Mouse (Mus musculus): ENCODE data around the gene Btbd17. TPM values are rescaled to one million over a fixed set of nuclear protein-coding genes. Genes with fewer than 3 reads are reported as not detected.

Btbd17 gene
- polyA plus RNA-seq, 1 experiment = not detected

- no peak overlapping the region for H3K4me3 ChIP-seq (ENCODE audit: insufficient read depth, low read length)
- H3K27ac ChIP-seq (ENCODE audit: insufficient read depth, low read depth, low read length) = peak overlapping the region; percentile 42
- TF ChIP-seq POLR2A (IDR thresholded peaks at IDR 0.05; ENCODE audit: borderline replicate concordance, low read depth, low read length) (no peak), CTCF (IDR thresholded peaks at IDR 0.05; ENCODE audit: low read depth, low read length) (no peak)
- peaks cover 30% of the 10 kb centered on the region for H3K4me1 ChIP-seq (ENCODE audit: control insufficient read depth, insufficient read depth, low read length)
These were observed 25.6 kb upstream of the Btbd17 start for GRCm38 (mm10) chr11:114821325-114821724.

GRCm38 (mm10) chr11:114820444-114820843 lies 24.7 kb upstream of the Btbd17 start:
- Histone ChIP-seq H3K4me3 (ENCODE audit: insufficient read depth, low read length) (no peak overlapping the region), H3K4me1 (ENCODE audit: control insufficient read depth, insufficient read depth, low read length) (peaks cover 29% of the 10 kb centered on the region)
- TF ChIP-seq POLR2A (IDR thresholded peaks at IDR 0.05; ENCODE audit: borderline replicate concordance, low read depth, low read length) = no peak
- TF ChIP-seq CTCF (IDR thresholded peaks at IDR 0.05; ENCODE audit: low read depth, low read length) = no peak

GRCm38 (mm10) chr11:114819110-114819509 lies 23.4 kb upstream of the Btbd17 start:
- H3K4me3 ChIP-seq (ENCODE audit: insufficient read depth, low read length) = no peak overlapping the region
- no peak overlapping the region for H3K27ac ChIP-seq (ENCODE audit: insufficient read depth, low read depth, low read length)
- peaks cover 29% of the 10 kb centered on the region for H3K4me1 ChIP-seq (ENCODE audit: control insufficient read depth, insufficient read depth, low read length)
- TF ChIP-seq CTCF (IDR thresholded peaks at IDR 0.05; ENCODE audit: low read depth, low read length) = no peak
- TF ChIP-seq POLR2A (IDR thresholded peaks at IDR 0.05; ENCODE audit: borderline replicate concordance, low read depth, low read length) = no peak

More at GRCm38 (mm10) chr11:114820444-114820843, 24.7 kb upstream of the Btbd17 start:
- no peak overlapping the region for H3K27ac ChIP-seq (ENCODE audit: insufficient read depth, low read depth, low read length)

GRCm38 (mm10) chr11:114818185-114818584 lies 22.4 kb upstream of the Btbd17 start:
- TF ChIP-seq POLR2A (IDR thresholded peaks at IDR 0.05; ENCODE audit: borderline replicate concordance, low read depth, low read length) (0 out of 2 replicates have a peak, but pooled peaks have one; percentile 11), CTCF (IDR thresholded peaks at IDR 0.05; ENCODE audit: low read depth, low read length) (no peak)
- peaks cover 29% of the 10 kb centered on the region for H3K4me1 ChIP-seq (ENCODE audit: control insufficient read depth, insufficient read depth, low read length)
- H3K4me3 ChIP-seq (ENCODE audit: insufficient read depth, low read length) = no peak overlapping the region
- peak overlapping the region; percentile 45 for H3K27ac ChIP-seq (ENCODE audit: insufficient read depth, low read depth, low read length)

- H3K27ac ChIP-seq (ENCODE audit: insufficient read depth, low read depth, low read length) = no peak overlapping the region
- no peak overlapping the region for H3K4me3 ChIP-seq (ENCODE audit: insufficient read depth, low read length)
- H3K4me1 ChIP-seq (ENCODE audit: control insufficient read depth, insufficient read depth, low read length) = peaks cover 34% of the 10 kb centered on the region
- TF ChIP-seq POLR2A (IDR thresholded peaks at IDR 0.05; ENCODE audit: borderline replicate concordance, low read depth, low read length) (no peak), CTCF (IDR thresholded peaks at IDR 0.05; ENCODE audit: low read depth, low read length) (no peak)
These were observed 21.2 kb upstream of the Btbd17 start for GRCm38 (mm10) chr11:114816934-114817333.

- Histone ChIP-seq H3K4me3 (ENCODE audit: insufficient read depth, low read length) (no peak overlapping the region), H3K4me1 (ENCODE audit: control insufficient read depth, insufficient read depth, low read length) (peaks cover 26% of the 10 kb centered on the region), H3K27ac (ENCODE audit: insufficient read depth, low read depth, low read length) (no peak overlapping the region)
- TF ChIP-seq CTCF (IDR thresholded peaks at IDR 0.05; ENCODE audit: low read depth, low read length) = no peak
- TF ChIP-seq POLR2A (IDR thresholded peaks at IDR 0.05; ENCODE audit: borderline replicate concordance, low read depth, low read length) = no peak
These were observed 19.3 kb upstream of the Btbd17 start for GRCm38 (mm10) chr11:114814873-114815592.

- no peak overlapping the region for H3K4me3 ChIP-seq (ENCODE audit: insufficient read depth, low read length)
- peaks cover 12% of the 10 kb centered on the region for H3K4me1 ChIP-seq (ENCODE audit: control insufficient read depth, insufficient read depth, low read length)
- no peak overlapping the region for H3K27ac ChIP-seq (ENCODE audit: insufficient read depth, low read depth, low read length)
- peak; percentile 82 for TF ChIP-seq CTCF (IDR thresholded peaks at IDR 0.05; ENCODE audit: low read depth, low read length)
- no peak for TF ChIP-seq POLR2A (IDR thresholded peaks at IDR 0.05; ENCODE audit: borderline replicate concordance, low read depth, low read length)
These were observed 17.0 kb upstream of the Btbd17 start for GRCm38 (mm10) chr11:114812731-114813240.

- TF ChIP-seq POLR2A (IDR thresholded peaks at IDR 0.05; ENCODE audit: borderline replicate concordance, low read depth, low read length) (no peak), CTCF (IDR thresholded peaks at IDR 0.05; ENCODE audit: low read depth, low read length) (no peak)
- H3K4me1 ChIP-seq (ENCODE audit: control insufficient read depth, insufficient read depth, low read length) = peaks cover 6% of the 10 kb centered on the region; the same call in 1 of the 2 replicates
- H3K27ac ChIP-seq (ENCODE audit: insufficient read depth, low read depth, low read length) = no peak overlapping the region
- no peak overlapping the region for H3K4me3 ChIP-seq (ENCODE audit: insufficient read depth, low read length)
These were observed 14.6 kb upstream of the Btbd17 start for GRCm38 (mm10) chr11:114810344-114810743.

GRCm38 (mm10) chr11:114809371-114809770 lies 13.6 kb upstream of the Btbd17 start:
- no peak overlapping the region for H3K27ac ChIP-seq (ENCODE audit: insufficient read depth, low read depth, low read length)
- no peak overlapping the region for H3K4me3 ChIP-seq (ENCODE audit: insufficient read depth, low read length)
- TF ChIP-seq CTCF (IDR thresholded peaks at IDR 0.05; ENCODE audit: low read depth, low read length) = no peak
- TF ChIP-seq POLR2A (IDR thresholded peaks at IDR 0.05; ENCODE audit: borderline replicate concordance, low read depth, low read length) = no peak
- peaks cover 6% of the 10 kb centered on the region; the same call in 1 of the 2 replicates for H3K4me1 ChIP-seq (ENCODE audit: control insufficient read depth, insufficient read depth, low read length)
